Mouse (Mus musculus): Measurements from ENCODE around the gene Arid2. TPM values are rescaled to one million over a fixed set of nuclear protein-coding genes. Genes with fewer than 3 reads are reported as not detected.
"Not testable (repeated sequence)": the region's sequence is repeated elsewhere in the genome, so short reads cannot be mapped to it uniquely, and the experiment has no call there.

Gene Arid2
- polyA plus RNA-seq, 1 experiment from 2014 or later = 9.4 TPM

DNA sequence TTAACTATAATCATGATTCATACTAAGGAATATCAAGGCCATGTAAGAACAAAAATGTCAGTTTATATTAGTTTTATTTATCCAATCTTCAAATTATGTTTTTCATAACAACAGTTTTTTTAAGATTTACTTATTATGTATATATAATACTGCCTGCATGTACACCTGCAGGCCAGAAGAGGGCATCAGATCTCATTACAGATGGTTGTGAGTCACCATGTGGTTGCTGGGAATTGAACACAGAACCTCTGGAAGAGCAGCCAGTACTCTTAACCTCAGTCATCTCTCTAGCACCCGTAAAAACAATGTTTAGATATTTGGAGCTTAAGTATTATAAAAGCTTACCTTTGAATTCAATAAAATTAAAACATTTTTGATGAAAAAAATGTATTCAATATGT is 146.9 kb downstream of the Arid2 start:
- peak; percentile 35 for TF ChIP-seq CTCF (IDR thresholded peaks at IDR 0.05; ENCODE audit: low read depth)
- WGBS = 100% methylated on average over 1 of the region's 1 CpGs
- H3K36me3 ChIP-seq (ENCODE audit: control insufficient read depth, insufficient read depth) = peaks cover 52% of the 10 kb centered on the region

GRCm38 (mm10) chr15:96441480-96441879 is 154.2 kb downstream of the Arid2 start:
- not testable (repeated sequence) for H3K27me3 ChIP-seq (replicated peaks; ENCODE audit: control insufficient read depth, insufficient read depth, low read length); H3K36me3 ChIP-seq (ENCODE audit: control insufficient read depth, insufficient read depth); H3K4me1 ChIP-seq (replicated peaks; ENCODE audit: control insufficient read depth, insufficient read depth, low read length); ATAC-seq; H3K4me3 ChIP-seq (ENCODE audit: low read depth, low read length); H3K4me2 ChIP-seq (replicated peaks; ENCODE audit: low read depth); H3K9me3 ChIP-seq (ENCODE audit: control insufficient read depth); H3K27ac ChIP-seq (ENCODE audit: low read depth, low read length); H3K9ac ChIP-seq (ENCODE audit: low read depth, low read length)
- 61% methylated on average over 5 of the region's 6 CpGs for WGBS

More for the DNA sequence above, 146.9 kb downstream of the Arid2 start:
- Histone ChIP-seq H3K9ac (ENCODE audit: low read depth, low read length) (no peak overlapping the region), H3K4me1 (replicated peaks; ENCODE audit: control insufficient read depth, insufficient read depth, low read length) (no peaks in the 10 kb centered on the region), H3K27me3 (replicated peaks; ENCODE audit: control insufficient read depth, insufficient read depth, low read length) (no peaks in the 10 kb centered on the region), H3K4me3 (ENCODE audit: low read depth, low read length) (no peak overlapping the region), H3K9me3 (ENCODE audit: control insufficient read depth) (no peaks in the 10 kb centered on the region), H3K4me2 (replicated peaks; ENCODE audit: low read depth) (no peak overlapping the region), H3K27ac (ENCODE audit: low read depth, low read length) (no peak overlapping the region)
- ATAC-seq = no peak

- H3K9ac ChIP-seq (ENCODE audit: low read depth, low read length) = no peak overlapping the region
- WGBS = 85% methylated on average over 10 of the region's 10 CpGs
Measured at GRCm38 (mm10) chr15:96446785-96447184, 159.5 kb downstream of the Arid2 start.

DNA sequence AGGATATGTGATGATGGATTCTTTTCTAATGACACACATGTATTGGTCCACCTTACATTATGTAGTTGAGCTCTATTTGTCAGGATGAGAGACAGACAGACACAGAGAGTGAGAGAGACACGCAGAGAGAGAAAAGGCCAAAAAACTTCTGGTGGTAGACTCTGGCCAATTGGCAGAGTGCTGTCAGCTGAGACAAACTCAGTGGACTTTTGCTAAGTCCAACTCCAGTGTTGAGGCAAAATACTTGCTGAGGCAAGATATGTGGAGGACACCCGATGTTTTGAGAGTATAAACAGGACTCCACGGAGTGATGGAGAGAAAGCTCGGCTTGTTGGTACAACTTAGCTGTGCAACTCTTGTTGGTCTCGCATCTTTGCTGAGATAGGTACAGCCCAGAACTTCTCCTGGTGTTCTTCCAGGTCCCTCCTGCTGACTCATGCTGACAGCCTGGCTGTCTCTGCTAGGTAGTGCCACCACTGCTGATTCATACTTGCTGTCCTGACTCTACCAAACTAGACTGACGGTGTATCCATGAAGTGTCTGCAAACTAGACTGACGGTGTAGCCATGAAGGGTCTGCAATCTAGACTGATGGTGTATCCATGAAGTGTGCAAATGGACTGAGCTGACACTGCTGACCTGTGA is 161.5 kb downstream of the Arid2 start:
- H3K9ac ChIP-seq (ENCODE audit: low read depth, low read length) = no peak overlapping the region
- WGBS = 84% methylated on average over 7 of the region's 7 CpGs
- no peak for TF ChIP-seq CTCF (IDR thresholded peaks at IDR 0.05; ENCODE audit: low read depth)
- no peaks in the 10 kb centered on the region for H3K4me1 ChIP-seq (replicated peaks; ENCODE audit: control insufficient read depth, insufficient read depth, low read length)
- H3K4me3 ChIP-seq (ENCODE audit: low read depth, low read length) = no peak overlapping the region
- H3K27ac ChIP-seq (ENCODE audit: low read depth, low read length) = no peak overlapping the region
- no peaks in the 10 kb centered on the region for H3K27me3 ChIP-seq (replicated peaks; ENCODE audit: control insufficient read depth, insufficient read depth, low read length)
- H3K4me2 ChIP-seq (replicated peaks; ENCODE audit: low read depth) = no peak overlapping the region
- H3K9me3 ChIP-seq (ENCODE audit: control insufficient read depth) = no peaks in the 10 kb centered on the region
- no peak for ATAC-seq
- peaks cover 13% of the 10 kb centered on the region for H3K36me3 ChIP-seq (ENCODE audit: control insufficient read depth, insufficient read depth)

More at GRCm38 (mm10) chr15:96446785-96447184, 159.5 kb downstream of the Arid2 start:
- H3K36me3 ChIP-seq (ENCODE audit: control insufficient read depth, insufficient read depth) = peaks cover 12% of the 10 kb centered on the region
- ATAC-seq = no peak
- no peaks in the 10 kb centered on the region for H3K27me3 ChIP-seq (replicated peaks; ENCODE audit: control insufficient read depth, insufficient read depth, low read length)
- TF ChIP-seq CTCF (IDR thresholded peaks at IDR 0.05; ENCODE audit: low read depth) = no peak
- no peaks in the 10 kb centered on the region for H3K9me3 ChIP-seq (ENCODE audit: control insufficient read depth)
- no peak overlapping the region for H3K27ac ChIP-seq (ENCODE audit: low read depth, low read length)
- H3K4me1 ChIP-seq (replicated peaks; ENCODE audit: control insufficient read depth, insufficient read depth, low read length) = no peaks in the 10 kb centered on the region
- H3K4me2 ChIP-seq (replicated peaks; ENCODE audit: low read depth) = no peak overlapping the region
- no peak overlapping the region for H3K4me3 ChIP-seq (ENCODE audit: low read depth, low read length)

DNA sequence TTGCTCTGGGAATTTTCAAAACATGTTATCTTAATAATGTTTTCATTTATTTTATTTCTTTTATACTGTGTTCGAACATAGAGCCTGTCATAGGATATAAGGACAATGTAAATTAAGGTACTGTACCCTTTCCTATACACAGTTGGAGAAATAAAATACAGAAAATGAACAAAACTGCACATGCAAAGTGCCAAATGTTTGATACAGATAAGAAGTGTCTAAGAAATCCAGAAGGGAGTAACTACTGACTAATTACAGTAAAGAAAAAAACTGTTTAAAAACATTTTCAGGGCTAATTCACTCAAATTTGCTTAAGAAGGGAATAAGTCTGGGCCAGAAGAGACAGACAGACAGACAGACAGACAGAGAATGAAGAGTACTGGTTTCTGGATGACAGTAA is 166.0 kb downstream of the Arid2 start:
- H3K4me2 ChIP-seq (replicated peaks; ENCODE audit: low read depth) = no peak overlapping the region
- no peak for TF ChIP-seq CTCF (IDR thresholded peaks at IDR 0.05; ENCODE audit: low read depth)
- 84% methylated on average over 1 of the region's 1 CpGs for WGBS
- no peaks in the 10 kb centered on the region for H3K27me3 ChIP-seq (replicated peaks; ENCODE audit: control insufficient read depth, insufficient read depth, low read length)
- H3K9me3 ChIP-seq (ENCODE audit: control insufficient read depth) = no peaks in the 10 kb centered on the region
- H3K27ac ChIP-seq (ENCODE audit: low read depth, low read length) = no peak overlapping the region
- no peak for ATAC-seq
- no peak overlapping the region for H3K4me3 ChIP-seq (ENCODE audit: low read depth, low read length)
- no peak overlapping the region for H3K9ac ChIP-seq (ENCODE audit: low read depth, low read length)
- peaks cover 5% of the 10 kb centered on the region for H3K36me3 ChIP-seq (ENCODE audit: control insufficient read depth, insufficient read depth)
- peaks cover 2% of the 10 kb centered on the region; the same call in 1 of the 2 replicates for H3K4me1 ChIP-seq (replicated peaks; ENCODE audit: control insufficient read depth, insufficient read depth, low read length)

Small RNA genes within 50 kb of the gene (microRNA-seq; reads per million reads assigned to microRNA genes)
- gene Gm25397 = not detected

Other genes with a start within 250 kb of the Arid2 start
- 47.8 and 57.4 TPM in 2 replicates for gene Scaf11, start 173.3 kb downstream of the Arid2 start, polyA plus RNA-seq (2015; fragmentation: Nextera tagmentation; extraction: Ambion mirVana)